Mouse (Mus musculus): ENCODE data around the gene Tmtc1.

The Tmtc1 gene

GRCm38 (mm10) chr6:148420387-148420786 lies 23.8 kb downstream of the Tmtc1 start:
- CTCF ChIA-PET, result no interaction called here

GRCm38 (mm10) chr6:148416597-148416996 lies 27.6 kb downstream of the Tmtc1 start:
- CTCF ChIA-PET, result no interaction called here

DNA sequence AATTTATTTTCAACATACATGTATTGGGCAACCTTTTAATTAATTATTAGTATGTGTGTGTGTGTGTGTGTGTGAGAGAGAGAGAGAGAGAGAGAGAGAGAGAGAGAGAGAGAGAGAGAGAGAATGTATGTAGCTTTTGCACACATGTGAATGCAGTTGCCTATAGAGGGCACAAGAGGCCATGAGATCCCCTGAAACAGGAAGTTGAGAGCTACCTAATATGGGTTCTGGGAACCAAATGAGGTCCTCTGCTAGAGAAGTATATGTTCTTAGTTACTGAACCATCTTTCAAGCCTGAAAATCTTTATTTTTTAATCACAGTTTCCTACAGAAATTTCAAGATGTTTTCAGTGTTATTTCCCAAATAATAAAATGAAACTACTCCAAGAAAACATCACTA lies 30.6 kb downstream of the Tmtc1 start:
- CTCF ChIA-PET, result no interaction called here

DNA sequence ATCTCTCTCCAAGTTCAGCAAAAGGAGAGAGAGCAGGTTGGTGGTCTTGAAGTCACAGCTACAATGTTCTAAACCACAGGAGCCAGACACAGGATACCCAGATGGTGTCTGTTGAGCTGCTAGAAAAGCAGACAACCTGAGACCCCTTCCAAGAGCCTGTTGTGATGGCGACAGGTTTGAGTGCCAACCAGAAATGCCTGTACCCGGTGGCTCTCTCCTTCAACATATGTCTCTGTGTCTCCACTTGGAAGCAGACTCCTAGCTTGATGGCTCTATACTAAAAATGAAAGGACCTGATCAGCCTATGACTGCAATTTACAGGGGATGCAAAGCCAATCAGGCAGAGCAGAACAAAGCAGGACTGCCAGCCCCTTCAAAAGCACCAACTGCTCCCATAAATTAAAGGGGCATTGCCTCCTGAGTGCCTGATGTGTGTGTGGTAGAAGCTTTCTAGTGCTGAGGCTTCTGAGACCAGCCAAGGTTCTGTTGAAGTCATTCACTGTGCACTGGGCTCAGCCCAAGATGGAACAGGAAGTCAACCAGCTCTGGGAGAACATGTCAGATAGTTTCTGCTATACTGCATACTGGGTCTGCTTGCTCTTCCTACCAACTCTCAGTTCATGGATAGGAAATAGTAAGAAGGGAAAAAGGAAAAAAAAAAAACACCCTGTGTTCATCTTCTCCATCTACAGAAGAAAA lies 37.2 kb downstream of the Tmtc1 start:
- CTCF ChIA-PET, result no interaction called here

GRCm38 (mm10) chr6:148405599-148405998 lies 38.6 kb downstream of the Tmtc1 start:
- CTCF ChIA-PET, result no interaction called here

- CTCF ChIA-PET, result no interaction called here
These were observed 39.7 kb downstream of the Tmtc1 start for GRCm38 (mm10) chr6:148404500-148404899.

GRCm38 (mm10) chr6:148403761-148404160 lies 40.4 kb downstream of the Tmtc1 start:
- CTCF ChIA-PET, result no interaction called here

- CTCF ChIA-PET, result no interaction called here
These were observed 43.2 kb downstream of the Tmtc1 start for GRCm38 (mm10) chr6:148401031-148401430.

GRCm38 (mm10) chr6:148399541-148399940 lies 44.6 kb downstream of the Tmtc1 start:
- CTCF ChIA-PET, result no interaction called here

DNA sequence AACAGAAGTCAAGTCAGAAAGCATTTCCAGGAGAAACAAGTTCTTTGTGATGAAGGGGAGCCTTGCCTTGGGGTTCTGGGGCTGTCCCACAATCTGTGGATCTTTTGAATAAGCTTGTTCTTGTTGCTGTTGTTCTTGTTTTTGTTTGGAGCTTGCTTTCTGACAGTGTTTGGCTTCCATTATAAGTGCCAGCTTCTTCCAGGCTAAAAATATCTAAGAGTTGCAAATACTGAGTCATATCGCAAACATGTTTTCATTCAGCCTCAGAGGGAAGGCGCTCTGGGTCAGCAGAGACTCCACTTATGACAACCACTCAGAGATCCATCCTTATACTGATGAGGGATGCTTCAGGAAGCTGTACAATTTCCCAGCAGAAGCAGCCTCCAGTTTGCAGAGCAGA lies 45.3 kb downstream of the Tmtc1 start:
- CTCF ChIA-PET, result no interaction called here

GRCm38 (mm10) chr6:148397270-148397669 lies 46.9 kb downstream of the Tmtc1 start:
- CTCF ChIA-PET, result no interaction called here

DNA sequence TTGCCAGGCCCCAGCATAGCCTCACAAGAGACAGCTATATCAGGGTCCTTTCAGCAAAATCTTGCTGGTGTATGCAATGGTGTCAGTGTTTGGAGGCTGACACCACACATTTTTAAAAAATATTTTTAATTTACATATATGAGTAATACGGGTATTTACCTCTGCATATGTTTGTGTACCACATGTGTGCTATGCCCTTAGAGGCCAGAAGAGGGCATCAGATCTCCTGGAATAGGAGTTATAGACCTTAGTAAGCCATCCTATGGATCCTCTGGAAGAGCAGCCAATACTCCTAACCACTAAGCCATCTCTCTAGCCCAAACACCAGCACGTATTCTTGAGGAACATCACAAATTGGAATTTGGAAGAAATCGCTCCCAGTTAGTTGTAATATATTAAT lies 48.9 kb downstream of the Tmtc1 start:
- CTCF ChIA-PET, result no interaction called here

- CTCF ChIA-PET, result no interaction called here
These were observed 49.9 kb downstream of the Tmtc1 start for GRCm38 (mm10) chr6:148394294-148394693.

GRCm38 (mm10) chr6:148392147-148392546 lies 52.0 kb downstream of the Tmtc1 start:
- CTCF ChIA-PET, result no interaction called here

GRCm38 (mm10) chr6:148391286-148391685 lies 52.9 kb downstream of the Tmtc1 start:
- CTCF ChIA-PET, result no interaction called here

DNA sequence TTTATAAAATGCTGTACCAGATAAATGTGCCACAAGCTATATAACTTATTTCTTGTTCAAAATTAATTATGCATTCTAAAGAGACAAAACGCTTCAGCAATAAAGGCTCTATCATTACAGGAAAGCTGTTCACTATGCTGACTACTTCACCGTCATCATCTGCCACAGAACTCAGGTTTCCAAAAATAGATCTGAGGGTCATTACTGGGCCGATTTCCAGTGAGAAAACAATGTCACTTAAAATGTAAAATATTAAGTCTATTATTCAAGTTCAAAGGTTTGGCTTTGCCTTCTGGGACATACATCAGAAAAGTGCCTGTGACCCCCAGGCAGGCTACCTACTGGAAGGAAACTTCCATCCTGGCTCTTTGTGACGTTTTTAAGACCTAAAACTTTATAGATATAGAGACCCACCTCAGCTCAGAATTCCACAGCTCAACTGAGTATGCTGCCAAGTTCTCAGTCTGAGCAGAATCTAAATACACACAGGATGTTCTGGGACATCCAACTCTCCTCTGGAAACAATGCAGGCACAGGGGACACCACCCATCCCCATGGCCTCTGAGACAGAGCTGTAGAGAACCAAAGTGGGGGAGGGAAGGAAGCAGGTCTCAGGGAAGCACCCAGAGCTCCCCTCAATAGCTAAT lies 53.4 kb downstream of the Tmtc1 start:
- CTCF ChIA-PET, result interaction anchor here (0.6 kb wide), 1 partner anchor 48 kb away, joined by 3 read pairs; no protein-coding TSS in a partner anchor

DNA sequence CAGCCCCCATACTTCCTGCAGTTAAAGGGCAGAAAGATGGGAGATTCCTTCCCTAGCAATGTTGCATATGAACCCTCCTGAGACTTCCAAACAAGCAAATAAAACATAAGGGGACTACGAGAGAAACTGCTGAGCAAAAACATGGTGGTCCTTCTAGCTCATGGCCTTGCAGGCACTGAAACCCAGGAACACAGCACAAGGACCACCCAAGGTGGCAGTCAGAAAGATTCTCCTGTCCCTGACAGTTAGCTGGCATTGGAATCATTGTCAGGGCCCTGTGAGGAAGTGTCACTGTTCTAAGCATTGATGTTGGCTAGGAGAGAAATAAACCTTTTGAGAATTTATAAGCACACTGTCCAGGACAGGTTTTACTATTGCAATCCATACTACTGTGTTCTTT lies 56.2 kb downstream of the Tmtc1 start:
- CTCF ChIA-PET, result no interaction called here

- CTCF ChIA-PET, result no interaction called here
These were observed 59.9 kb downstream of the Tmtc1 start for GRCm38 (mm10) chr6:148384111-148384895.

- CTCF ChIA-PET, result no interaction called here
These were observed 62.9 kb downstream of the Tmtc1 start for GRCm38 (mm10) chr6:148381163-148381782.

DNA sequence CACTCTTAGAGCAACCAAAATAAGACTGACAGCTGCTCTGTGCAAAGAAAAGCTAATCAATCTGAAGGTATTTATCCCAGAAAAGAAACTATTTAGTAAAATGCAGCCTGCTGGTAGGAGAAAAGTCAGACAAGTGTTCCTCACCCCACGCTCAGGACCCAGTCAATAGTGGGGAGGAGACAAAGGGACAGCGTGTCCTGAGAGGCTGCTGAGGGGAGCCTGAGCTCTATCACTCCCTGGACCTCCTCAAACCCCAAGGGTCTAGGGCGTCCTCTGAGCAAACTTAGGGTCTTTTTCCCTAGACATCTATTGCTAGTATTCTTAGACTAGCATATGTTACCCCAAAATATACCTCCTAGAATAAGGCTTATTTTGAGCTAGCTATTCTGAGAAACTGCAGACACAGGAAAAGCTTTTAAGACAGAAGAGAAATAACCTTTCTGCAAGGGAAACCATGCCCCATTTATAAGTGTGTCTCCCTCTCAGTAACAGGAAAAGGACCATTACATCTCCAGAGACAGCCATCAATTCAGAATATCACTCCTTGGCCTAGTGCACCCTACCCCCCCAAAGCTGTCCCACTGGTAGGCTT lies 68.5 kb downstream of the Tmtc1 start:
- CTCF ChIA-PET, result no interaction called here

DNA sequence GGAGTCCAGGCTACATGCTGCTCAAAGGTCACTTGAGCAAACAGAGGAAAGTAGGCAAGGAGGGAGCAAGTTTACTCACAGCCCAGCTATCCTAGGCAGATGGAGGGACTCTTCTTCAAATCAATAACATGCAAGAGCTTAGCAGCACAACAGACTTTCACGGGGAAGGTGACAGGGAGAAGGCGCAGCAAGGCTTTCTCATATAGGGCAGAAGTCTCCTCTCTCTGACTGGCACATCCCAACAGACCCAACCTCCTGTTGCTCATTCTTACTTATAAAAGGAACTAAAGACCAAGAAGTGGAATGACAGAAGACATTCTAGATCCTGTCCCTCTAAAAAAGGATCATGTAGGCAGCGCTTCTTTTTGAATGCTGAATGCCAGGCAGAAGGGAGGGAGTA lies 69.2 kb downstream of the Tmtc1 start:
- CTCF ChIA-PET, result no interaction called here

DNA sequence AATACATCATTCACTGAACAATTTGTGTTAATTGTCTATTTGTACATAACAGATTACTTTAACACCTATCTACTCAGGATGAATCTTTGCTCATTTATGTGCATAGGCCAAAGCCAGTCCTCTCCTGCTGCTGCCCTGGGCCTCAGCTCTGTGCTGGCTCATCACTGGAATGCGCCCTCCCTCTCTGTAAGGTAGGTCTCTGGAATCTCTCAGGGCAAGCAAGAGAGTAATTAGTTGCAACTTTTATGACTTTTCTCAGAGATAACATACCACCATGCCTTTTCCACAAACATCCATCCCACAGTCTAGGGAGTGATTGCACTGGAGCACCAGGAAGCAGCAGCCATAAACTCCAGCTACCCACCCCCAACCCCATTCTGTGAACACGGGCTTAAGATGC lies 70.7 kb downstream of the Tmtc1 start:
- CTCF ChIA-PET, result no interaction called here

Measured in spleen, embryonic (tissue).